Mouse (Mus musculus) adrenal gland, adult 10 weeks (tissue): ENCODE results near the gene Fbxw16. TPM values are rescaled to one million over a fixed set of nuclear protein-coding genes. Genes with fewer than 3 reads are reported as not detected.

Experiments
- polyA plus RNA-seq: library from polyadenylated mRNA; stranded (reverse); fragments of 350-450 nt; fragmentation: Illumina TruSeq; extraction: RNeasy Lipid Tissue Mini Kit (QIAGEN cat#74804); gene quantifications from one replicate; pipeline ENCODE4 v1.2.3, GENCODE M21; 2014; ENCODE audit warnings: low read depth, low replicate concordance

Gene Fbxw16
- polyA plus RNA-seq: not detected

DNA sequence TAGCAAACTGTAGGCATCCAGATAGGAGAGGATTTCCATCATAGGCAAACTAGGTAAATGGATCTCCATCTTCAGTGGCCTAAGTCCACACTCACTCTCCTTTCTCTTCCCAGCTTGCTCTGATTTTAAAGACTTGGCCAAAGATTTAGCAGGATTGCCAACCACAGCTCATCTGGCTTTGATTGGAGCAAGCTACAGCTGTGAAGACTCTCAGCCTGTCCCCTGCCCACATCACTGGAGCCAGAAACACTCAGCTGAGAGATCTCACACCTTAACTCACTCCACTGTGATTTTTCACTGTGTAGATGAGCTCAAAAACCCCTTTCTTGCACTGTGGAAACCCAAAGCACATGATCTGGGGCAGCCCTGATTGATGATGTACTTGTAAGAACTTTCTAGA lies at the start of gene Fbxw16:
TSS of gene Fbxw16 (minus strand) at position 101 of the 400 bp plus-strand sequence.

DNA sequence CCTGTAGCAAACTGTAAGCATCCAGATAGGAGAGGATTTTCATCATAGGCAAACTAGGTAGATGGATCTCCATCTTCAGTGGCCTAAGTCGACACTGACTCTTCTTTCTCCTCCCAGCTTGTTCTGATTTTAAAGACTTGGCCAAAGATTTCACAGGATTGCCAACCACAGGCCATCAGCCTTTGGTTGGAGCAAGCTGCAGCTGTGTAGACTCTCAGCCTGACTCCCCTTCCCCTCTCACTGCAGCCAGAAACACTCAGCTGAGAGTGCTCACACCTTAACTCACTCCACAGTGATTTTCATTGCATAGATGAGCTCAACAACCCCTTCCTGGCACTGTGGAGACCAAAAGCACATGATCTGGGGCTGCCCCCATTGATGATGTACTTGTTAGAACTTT lies 46.8 kb upstream of the Fbxw16 start, which contains the start of gene Fbxw19:
TSS of gene Fbxw19 (minus strand) at position 101 of the 400 bp plus-strand sequence.

DNA sequence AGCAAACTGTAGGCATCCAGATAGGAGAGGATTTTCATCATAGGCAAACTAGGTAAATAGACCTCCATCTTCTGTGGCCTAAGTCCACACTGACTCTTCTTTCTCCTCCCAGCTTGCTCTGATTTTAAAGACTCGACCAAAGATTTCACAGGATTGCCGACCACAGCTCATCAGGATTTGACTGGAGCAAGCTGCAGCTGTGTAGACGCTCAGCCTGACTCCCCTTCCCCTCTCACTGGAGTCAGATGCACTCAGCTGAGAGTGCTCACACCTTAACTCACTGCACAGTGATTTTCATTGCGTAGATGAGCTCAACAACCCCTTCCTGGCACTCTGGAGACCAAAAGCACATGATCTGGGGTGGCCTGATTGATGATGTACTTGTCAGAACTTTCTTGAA lies 44.7 kb downstream of the Fbxw16 start, which contains the start of gene Fbxw22:
TSS of gene Fbxw22 (minus strand) at position 101 of the 400 bp plus-strand sequence.

Other genes starting within 250 kb of the Fbxw16 start
- gene Fbxw20, start 214.4 kb downstream of the Fbxw16 start, polyA plus RNA-seq: not detected
- not detected for gene Fbxw14, start 161.5 kb downstream of the Fbxw16 start, polyA plus RNA-seq
- gene Fbxw28, start 109.5 kb downstream of the Fbxw16 start, polyA plus RNA-seq: not detected
- not detected for gene Fbxw22, start 44.8 kb downstream of the Fbxw16 start, polyA plus RNA-seq
- gene Fbxw19, start 46.7 kb upstream of the Fbxw16 start, polyA plus RNA-seq: not detected
- gene Fbxw15, start 119.1 kb upstream of the Fbxw16 start, polyA plus RNA-seq: not detected
- gene Fbxw24, start 176.9 kb upstream of the Fbxw16 start, polyA plus RNA-seq: not detected
- gene Fbxw25, start 215.5 kb upstream of the Fbxw16 start, polyA plus RNA-seq: not detected